Mouse (Mus musculus): ENCODE results near the gene Stpg4. TPM values are rescaled to one million over a fixed set of nuclear protein-coding genes. Genes with fewer than 3 reads are reported as not detected.

The Stpg4 gene
- polyA plus RNA-seq (2017; shearing (Covaris generic)), result under 1 TPM in 1 of 3 experiments, not detected in 2; 0.43 TPM

DNA sequence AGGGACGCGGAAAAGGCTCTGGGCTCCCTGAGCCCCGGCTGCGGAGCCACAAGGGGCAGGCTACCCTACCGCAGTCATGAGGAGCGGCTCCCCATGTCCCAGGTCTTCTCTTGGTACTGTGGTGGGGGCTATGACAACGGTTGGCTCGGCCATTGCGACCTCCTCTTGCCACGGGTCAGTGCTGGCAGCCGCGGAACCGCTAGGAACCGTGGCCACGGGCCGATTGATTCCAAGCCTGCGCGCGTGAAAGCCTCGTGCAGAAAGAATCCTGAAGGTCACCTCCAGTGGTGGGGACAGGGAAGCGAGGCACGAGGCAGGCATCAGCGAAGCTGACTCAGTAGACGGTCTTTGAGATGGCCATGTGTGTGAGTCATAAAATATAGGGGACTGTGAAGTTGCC, at the start of gene Stpg4:
Gene Stpg4 (minus strand): TSS at position 231 of the 400 bp plus-strand sequence.
- ATAC-seq, result no peak

DNA sequence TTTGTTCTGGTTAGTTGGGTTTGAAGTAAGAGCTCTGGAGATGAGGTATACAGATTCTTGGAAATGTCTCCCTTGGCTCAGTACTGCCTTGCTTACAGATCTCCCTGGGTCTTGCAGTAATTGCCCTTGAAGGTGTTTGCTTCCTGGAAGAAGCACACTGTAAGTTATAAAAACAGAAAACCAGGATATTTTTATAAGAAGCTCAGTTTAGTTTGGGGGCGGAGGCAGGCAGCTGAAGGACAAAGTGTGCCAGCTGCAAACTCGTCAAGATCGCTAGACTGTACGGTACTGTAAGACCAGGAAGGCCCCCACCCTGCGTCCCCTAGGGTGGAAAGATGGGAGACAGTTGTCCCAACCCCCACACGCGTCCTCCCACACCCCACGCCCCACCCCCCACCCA, 47.8 kb upstream of the Stpg4 start:
- ATAC-seq, result no peak

DNA sequence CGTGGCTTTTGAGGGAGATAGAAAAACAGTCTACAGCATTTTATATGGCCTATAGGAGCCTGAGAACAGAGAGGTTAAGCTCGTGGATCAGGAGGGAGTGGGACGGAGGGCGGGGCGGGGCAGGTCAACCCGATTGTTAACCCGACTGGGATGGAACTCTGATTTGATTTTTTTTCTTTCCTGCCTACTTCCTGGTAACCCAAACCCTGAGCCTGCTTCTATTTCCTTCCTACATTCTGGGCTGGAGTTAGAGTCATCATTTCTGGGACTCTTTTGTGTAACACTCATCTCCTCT, 46.9 kb upstream of the Stpg4 start:
- ATAC-seq, result no peak

DNA sequence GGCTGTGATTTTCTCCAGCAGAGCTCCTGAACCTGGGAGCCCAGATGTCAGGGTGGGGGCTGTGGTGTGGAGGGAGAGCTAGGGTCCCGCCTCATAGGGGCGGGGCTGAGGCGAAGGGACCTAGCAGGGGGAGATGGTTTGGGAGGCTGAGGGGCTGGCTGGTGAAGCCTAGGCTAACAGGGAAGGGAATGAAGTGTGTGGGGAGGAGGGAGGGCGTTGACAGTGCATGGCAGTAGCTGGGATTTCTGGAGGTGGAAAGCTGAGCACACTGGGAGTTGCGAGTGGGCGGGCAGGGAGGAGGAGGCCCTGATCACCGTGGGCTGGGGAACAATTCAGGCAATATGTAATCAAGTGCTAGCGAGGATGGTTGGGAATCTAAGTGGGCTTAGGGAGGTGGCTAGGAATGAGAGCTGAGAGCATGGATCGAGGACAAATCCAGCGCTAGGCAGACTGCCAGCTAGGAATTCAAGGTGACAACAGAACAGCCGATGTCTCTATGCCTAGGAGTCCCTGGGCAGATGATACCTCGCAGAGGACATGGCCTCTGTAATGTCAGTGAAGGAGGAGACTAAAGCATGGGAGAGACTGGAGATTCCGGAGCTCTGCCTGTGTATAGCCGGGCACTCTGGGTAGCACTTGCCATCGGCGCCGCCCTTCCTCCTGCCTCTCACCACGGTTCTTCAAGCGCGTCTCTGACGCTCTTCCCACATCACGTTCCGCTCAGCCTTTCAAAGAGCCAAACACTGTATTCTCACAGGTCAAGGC, 46.4 kb upstream of the Stpg4 start:
- peak; percentile 63 for ATAC-seq

DNA sequence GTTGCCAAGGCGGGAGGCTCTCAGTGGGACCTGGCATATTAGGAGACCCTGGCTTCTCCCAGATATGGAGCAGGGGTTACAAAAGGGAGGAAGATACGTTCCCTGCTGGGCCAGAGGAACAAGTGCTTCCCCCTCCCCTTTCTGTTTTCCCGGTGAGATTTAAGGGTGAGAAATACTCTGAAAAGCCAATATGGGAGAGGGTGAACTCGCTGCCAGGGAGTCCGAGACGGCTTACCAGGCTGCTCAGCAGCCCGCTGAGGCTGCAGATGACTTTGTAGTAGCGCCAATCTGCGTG, 45.8 kb upstream of the Stpg4 start:
- ATAC-seq, result peak; percentile 25

DNA sequence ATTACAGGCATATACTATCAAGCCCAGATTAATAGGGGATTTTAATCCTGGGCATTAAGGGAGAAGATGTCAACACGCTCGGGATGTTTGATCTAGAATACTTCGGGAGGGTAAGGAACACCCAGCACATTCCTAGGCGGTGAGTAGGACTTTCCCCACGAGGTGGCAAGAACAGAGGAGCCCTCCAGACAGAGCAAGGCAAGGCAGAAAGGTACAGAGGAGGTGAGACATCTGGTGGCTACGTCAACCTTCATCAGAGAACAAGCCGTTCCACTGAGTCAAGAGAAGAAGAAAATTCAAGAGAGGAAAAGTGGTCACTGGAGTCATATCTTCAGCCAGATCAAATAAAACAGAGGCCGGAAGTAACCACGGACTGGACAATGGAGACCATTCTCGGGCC, 45.3 kb upstream of the Stpg4 start:
- no peak for ATAC-seq

DNA sequence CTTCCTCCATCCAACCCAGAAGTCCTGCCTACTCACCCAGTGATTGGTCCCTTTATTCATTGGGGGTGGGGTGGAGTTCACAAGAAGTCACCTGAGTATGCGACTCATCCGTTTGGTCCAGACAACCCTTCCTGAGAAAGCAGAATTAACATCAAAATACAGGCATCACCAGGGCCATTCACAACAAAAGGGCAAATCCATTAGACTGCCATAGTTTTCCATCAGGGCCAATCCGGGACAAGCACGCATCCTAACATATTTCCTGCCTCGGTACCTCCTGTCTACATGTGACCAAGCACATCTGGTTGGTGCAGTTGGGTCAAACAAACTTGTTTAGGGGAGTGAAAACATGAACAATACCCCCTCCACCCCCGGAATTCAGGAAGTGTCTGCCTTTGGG, 44.1 kb upstream of the Stpg4 start:
- ATAC-seq, result no peak

DNA sequence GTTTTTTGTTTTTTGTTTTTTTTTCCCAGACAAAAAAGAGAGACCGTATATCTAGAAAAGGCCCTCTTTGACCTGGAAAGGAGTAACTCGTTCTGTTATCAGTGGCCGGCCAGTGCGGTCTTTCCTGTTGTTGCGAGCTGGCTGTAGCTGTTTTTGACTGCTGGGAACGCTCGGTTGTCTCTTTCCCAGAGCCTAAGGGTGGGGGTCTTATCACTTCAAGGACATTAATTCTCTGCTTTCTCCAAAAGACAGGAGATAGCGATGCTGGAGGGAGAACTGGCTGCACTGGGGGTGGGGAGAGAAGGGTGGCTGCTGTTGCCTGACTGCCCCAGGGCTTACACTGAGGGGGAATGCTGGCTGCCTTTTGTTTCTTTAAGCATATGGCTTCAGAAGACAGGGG, 43.3 kb upstream of the Stpg4 start:
- no peak for ATAC-seq

DNA sequence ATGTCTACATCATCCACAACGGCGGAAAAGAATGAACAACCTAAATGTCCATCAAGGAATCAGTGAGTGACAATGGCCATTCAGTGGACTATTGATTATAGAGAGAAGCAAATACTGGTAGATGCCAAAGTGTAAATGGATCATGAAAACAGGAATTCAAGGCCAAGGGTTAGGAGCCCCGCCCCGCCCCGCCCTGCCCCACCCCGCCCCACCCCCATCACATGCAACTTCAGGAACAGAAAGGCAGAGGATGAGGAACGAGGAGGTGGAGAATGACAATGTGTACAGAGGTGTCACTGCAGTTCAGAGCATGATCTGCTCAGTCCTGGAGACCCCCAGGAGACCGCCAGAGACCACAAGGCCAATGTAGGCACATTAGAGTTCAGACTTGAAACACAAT, 42.7 kb upstream of the Stpg4 start:
- no peak for ATAC-seq

DNA sequence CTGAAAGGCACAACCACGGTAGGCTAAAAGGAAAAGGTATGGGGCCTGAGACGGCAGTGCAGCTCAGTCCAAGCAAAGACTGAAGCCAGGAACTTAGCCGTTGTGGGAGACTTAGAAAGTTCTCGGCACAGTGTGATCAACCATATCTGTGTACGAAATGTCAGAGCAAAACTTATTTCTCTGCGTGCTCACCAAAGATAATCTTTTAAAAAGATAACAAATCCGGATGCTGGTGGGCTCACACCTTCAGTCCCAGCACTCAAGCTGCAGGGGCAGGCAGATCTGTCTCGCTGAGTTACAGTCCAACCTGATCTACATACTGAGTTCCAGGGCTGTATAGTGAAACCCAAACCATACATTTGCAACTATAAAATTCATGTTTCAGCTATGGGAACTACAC, 41.9 kb upstream of the Stpg4 start:
- no peak for ATAC-seq

DNA sequence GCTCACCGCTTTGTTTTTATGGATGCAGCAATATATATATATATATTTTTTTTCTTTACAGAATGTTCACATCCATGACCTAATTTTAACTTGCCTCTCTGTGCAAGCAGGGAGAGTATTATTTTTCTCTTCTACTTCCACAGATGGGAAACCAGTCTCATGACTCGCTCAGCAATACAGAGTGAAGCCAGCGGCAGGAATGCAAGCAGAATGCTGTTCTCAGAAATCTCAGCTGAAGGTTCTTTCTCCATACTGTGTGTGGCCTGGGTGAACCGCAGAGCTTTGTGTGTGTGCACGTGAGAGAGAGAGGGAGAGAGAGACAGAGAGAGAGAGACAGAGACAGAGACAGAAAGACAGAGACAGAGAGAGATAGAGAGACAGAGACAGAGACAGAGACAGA, 41.1 kb upstream of the Stpg4 start:
- no peak for ATAC-seq

DNA sequence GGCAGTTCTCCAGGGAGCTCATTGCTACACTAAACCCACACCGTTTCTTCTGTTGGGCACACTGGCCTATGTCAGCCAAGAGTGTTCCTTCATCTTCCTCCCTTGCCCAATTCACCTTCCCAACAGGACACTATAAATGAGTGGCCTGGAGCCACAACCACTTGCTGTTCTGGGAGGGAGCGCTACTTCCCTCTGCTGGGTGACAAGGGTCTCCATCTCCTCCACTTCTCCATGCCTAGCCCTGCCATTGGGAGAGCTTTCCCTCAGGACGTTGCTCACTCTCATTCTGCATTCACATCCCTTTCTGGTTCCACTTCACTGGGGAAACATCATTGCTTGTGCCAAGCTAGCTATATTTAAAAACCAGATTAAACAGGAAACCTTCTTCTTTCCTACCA, 34.0 kb upstream of the Stpg4 start:
- ATAC-seq, result no peak

DNA sequence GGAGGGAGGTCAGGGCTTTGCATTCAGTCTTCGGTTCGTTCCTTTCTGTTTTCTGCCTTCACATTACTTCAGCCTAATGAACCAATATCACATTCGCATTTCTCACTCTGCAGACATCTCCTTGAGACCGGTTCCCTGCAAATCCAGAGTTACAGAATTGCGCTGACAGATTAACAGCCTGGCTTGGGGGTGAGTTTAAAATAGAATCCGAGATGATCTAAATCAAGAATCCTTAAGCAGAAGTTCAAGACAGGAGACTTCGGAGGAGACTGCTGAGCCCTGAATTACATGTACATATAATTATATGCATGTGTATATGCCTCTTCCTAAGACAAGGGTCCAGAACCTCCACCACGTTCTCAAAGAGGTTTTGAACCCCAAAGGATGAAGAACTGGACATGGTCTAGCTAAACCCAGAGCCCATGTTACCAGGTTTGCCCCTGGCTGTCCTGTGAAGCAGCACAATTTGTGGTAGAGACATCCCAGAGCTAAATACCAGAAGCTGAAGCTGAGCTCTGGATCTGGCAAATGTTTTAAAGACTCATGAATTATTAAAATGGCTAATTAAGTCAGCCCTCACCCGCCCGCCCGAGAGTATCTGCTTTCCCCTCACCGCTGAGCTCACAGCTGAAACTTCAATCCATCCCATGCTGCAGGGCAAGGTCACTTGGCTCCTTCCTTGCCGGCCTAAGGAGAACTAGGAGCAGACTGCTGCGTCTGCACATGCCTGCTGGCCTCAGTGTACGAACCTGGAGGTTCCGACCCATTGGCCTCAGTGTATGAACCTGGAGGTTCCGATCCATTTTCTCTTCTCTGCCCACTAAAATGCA, 33.3 kb upstream of the Stpg4 start:
- ATAC-seq, result no peak

DNA sequence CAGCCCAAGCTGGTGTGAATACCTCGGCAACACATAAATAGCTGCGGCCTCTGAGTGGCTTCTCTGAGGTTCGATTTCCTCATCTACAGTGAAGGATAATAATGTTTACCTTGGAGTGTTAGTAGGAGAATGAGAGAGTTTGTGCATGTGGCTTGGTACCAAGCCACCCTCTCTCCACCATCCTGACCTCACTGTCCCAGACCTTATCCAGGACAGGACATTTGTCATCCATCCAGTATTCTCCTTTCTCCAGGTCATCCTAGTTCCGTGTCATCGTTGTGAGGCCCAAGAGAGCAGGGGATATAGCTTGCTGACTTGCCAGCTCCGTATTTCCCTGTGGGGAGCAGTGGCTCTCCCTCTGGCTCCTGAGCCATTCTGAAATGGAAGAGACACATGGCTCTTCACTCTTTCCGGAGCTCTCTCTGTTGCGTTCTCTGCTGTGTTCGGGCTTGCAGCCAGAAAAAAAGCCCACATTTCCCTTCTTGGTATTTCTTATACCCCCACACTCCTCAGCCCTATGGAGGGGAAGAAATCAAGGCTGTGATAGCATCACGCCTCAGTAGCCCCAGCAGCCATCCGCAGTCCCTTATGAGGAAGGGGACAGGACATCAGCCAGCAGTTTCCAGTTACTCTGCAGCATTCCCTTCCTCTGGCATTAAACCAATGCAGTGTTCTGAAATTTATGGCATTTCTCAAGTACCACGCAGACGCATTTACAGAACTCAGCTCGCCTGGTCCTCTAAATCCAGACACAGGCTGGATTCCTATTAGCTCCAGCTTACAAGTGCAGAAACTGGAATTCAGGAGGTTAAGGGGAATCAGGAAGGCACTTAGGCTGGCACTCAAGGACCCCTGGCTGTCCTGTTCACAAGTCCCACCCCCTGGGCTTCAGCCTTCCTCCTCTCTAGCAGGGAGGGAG, 32.5 kb upstream of the Stpg4 start:
- no peak for ATAC-seq

DNA sequence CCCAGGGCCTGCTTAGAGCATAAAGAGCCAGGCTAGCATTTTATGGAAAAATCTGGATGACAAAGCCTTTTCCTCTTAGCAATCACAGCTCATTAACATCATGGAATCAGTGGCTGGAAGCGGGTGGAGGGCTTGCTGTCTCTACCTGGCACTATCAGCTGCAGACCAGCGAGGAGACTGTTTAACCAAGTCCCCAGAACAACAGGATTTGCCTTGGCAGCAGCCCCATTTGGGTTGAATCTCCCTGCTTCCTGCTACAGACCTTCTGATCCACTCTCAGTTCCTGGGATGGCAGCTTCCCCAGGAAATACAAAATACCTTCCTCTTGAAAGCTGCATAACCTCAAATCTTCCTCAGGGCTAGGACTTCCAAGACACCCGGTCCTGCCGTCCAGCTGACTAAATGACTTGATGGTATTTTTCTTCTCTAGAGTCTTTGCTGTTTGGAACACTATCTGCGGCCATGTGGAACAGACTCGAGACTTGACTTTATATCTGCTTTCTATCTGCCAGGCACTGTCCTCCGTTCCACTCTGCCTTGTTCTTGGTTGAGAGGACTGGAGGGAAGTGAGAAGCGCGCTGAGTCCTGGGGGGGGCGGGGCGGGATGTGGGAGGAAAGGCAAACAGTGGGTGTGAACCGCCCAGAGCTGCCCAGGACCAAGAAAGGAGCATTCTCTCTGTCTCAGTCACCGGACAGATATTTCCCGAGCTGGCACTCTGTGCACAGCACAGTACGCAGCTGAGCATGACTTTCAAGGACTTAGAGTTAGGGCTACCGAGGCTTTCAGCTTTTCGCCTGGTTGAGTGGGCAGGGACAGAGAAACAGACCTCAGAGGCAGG, 31.6 kb upstream of the Stpg4 start:
- ATAC-seq, result peak; percentile 58

DNA sequence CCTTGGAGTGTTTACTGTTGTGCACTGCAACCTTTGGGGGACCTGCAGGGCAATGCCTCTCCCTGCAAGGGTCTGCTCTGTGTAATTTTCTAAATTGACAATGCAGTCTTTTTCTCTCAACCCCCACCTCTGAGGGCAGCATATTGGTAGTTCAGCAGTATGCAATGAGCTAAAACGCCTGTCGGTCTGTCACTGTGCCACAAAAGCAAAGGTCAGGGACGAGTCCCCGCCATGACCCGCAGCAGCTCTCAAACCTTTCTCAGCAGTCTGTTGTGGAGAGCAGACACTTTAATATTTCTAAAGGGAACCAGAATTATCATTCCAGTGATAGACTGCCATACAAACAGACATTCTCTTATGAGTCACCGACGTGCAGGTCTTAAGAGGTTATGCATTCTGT, 30.4 kb upstream of the Stpg4 start:
- no peak for ATAC-seq

DNA sequence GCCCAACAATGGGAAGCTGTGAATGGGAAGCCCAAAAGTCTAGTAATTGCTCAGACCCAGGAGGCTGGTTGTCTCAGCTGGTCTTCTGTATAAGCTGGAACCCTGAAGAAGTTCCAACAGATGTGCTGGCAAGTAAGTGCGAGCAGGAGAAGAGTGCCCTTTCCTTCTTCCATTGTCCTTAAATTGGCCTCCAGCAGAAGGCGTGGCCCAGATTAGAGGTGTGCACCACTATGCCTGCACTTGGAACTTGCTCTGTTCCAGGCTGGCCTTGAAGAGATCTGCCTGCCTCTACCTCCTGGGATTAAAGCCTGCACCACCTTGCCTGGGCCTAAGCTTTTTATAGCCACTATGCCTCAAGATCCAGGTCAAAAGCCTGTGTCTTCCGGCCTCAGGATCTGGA, 26.6 kb upstream of the Stpg4 start:
- no peak for ATAC-seq

DNA sequence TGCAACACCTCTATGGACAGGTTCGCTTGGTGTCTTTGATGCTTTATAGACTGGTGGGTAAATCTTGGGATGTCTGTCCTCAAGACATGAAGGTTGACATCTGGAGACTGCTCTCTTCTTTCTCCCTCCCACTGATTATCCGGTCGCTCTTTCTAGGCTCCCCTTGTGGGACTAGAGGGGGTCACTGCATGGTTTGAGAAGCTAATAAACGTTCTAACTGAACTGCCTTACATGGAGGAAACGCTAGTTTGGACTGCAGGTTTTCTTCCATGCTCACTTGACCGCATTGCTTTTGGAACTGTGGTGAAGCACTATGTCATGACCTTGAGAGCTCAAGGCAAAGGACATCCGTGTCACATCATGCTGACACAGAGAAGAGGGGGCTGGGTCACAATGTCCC, 25.8 kb upstream of the Stpg4 start:
- no peak for ATAC-seq

DNA sequence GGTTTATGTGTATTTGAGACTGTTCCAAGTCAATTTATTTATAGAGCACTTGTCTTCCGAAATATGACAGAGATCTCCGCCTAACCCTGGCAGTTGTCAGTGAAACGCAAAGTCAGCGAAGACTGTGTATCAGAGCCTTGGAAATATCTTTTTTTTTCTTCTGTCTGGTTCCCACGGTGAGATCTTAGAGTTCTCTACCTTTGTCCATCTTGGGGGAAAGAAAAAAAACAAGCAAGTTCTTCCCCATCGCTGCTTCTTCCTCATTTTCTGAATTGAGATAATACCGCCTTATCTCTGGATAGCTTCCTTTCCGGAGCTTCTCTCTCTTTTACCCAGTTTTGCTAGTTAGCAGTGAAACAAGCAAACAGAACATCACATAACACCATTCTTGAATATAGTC, 21.3 kb upstream of the Stpg4 start:
- ATAC-seq, result no peak

DNA sequence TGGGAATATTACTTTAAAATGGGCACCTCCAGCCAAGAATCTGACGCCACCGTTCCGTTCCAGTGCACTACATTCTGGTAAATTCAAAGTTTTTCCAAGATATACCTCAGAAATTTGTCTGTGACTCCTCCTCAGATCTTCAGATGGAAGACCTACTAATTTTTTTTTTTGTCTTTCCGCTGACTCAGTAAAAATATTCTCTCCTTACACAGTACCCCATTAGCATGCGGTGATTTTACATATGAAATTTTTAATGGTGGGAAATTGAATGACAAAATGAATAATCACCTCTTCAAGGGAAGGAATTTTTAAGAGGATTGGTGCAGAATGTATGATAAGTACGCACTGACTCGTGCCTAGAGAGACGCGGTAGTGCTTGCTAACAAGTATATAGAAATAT, 20.8 kb upstream of the Stpg4 start:
- no peak for ATAC-seq

DNA sequence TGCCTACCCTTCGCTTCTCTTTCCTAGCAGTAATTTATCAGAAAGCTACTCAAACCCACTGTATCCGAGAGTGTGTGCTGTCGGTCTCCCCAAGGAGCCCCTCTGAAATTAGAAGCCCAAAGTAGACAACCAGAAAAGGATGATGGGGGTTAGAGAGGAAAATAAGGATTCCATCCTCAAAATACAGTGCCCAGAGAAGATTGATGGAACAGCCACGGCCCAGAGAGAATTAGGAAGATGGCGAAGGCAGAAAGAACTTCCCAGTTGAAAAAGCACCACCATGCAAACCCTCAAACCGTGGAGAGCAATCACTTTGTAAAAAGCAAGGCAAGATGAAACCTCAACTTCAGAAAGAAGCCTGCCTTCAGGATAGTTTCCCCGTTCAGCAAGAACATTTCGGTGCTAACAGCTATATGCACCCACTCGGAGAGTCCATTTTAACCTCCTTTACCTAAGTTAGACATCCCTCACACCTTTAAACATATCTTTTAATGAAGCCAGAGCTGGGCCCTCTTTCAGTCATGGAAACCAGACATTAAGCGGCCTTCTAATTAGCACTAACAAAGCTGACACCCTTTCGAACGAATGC, 20.2 kb upstream of the Stpg4 start:
- ATAC-seq, result no peak
